Mouse (Mus musculus): ENCODE results near the gene Ccl9.

Ccl9 gene

GRCm38 (mm10) chr11:83534609-83535423 lies 43.6 kb downstream of the Ccl9 start:
- DNase-seq: peak; percentile 72

DNA sequence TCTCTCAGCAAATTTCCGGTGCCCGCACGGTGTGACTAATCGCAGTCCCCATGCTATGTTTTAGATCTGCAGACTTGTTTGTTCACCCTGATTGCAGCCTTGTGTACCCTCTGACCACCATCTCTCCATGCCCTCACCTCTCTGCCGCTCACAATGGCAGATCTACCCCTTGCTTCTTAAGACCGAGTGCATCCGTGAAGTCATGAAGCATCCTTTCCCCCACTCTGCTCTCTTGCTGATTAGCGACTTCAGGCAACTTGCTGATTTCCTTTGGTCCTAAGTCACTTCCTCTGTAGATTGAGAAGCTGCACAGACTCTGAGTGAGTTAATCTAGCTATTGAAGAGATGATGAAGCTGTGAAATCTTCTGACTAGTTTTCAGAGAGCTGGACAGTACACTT lies 44.3 kb downstream of the Ccl9 start:
- DNase-seq: no peak

DNA sequence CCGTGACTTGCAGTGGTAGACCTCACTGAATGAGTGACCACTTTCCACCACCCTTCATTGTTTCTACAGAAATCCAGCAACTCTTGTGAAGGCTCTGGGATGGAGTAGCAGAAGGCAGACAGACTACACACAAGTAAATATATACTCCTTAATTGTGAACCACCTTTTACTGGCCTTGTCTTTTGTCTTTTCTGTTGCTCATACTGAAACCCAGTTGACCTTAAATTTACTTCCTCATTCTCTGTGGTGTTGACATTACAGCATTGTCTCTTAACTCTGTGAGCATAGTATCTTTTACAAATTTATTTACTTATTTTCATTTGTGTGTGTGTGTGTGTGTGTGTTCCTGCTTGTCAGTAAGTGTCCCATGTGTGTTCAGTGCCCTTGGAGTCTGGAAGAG lies 45.2 kb downstream of the Ccl9 start:
- no peak for DNase-seq

GRCm38 (mm10) chr11:83530360-83530759 lies 48.1 kb downstream of the Ccl9 start, which contains the start of gene Ccl5:
TSS of gene Ccl5 (minus strand) at chr11:83530518.
- no peak for DNase-seq

DNA sequence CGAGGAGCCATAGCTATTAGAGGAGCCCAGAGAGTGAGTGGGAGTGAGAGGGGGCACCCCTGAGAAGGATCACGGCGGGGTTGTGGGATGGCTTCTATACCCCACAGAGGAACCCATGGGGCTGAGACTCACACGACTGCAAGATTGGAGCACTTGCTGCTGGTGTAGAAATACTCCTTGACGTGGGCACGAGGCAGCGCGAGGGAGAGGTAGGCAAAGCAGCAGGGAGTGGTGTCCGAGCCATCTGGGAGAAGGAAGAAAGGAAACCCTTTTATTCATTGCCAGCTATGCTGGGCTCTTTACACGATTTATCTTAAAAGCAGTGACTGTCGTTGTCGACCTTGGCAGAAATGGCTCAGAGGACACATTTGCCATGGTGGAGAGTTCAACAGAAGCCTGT lies 49.4 kb downstream of the Ccl9 start:
- no peak for DNase-seq

Data from lung, postnatal 14 days (tissue).